Mouse (Mus musculus) hindbrain, postnatal 0 days (tissue): ENCODE results near the gene Stk39. TPM values are rescaled to one million over a fixed set of nuclear protein-coding genes. Genes with fewer than 3 reads are reported as not detected.

Experiments
- ATAC-seq: fragments of 200-750 bp; cut with Nextera tagmentation; 2 replicates; pipeline ENCODE4 v1.8.0; 2017; ENCODE audit warnings: mild to moderate bottlenecking, moderate TSS enrichment, moderate library complexity
- DNase-seq: peaks from one replicate; pipeline ENCODE4 v3.0.0-alpha.2; 2015; ENCODE audit warnings: low spot score
- H3K27ac ChIP-seq: fragments of 300-500 bp; sonication (generic); 2 replicates; pipeline ENCODE4 v1.5.1; 2014; ENCODE audit warnings: mild to moderate bottlenecking
- H3K27me3 ChIP-seq: fragments of 300-500 bp; sonication (generic); 2 replicates; pipeline ENCODE4 v1.6.1; 2014; ENCODE audit warnings: low read length, mixed read lengths; ENCODE audit not compliant: insufficient read depth
- H3K36me3 ChIP-seq: fragments of 300-500 bp; sonication (generic); 2 replicates; pipeline ENCODE4 v1.6.1; 2014; ENCODE audit warnings: low read length, mixed read lengths; ENCODE audit not compliant: insufficient read depth
- H3K4me1 ChIP-seq: fragments of 300-500 bp; sonication (generic); 2 replicates; pipeline ENCODE4 v1.6.1; 2014; ENCODE audit warnings: antibody characterized with exemption, low read length, mixed read lengths; ENCODE audit not compliant: insufficient read depth
- H3K4me2 ChIP-seq: fragments of 300-500 bp; sonication (generic); 2 replicates; pipeline ENCODE4 v1.6.1; 2014; ENCODE audit warnings: low read depth, mild to moderate bottlenecking, low read length, moderate library complexity, mixed read lengths
- H3K4me3 ChIP-seq: fragments of 300-500 bp; sonication (generic); 2 replicates; pipeline ENCODE4 v1.5.1; 2014; ENCODE audit warnings: low read length
- H3K9ac ChIP-seq: fragments of 300-500 bp; sonication (generic); replicated peaks from 2 replicates; pipeline ENCODE4 v1.6.1; 2014; ENCODE audit warnings: mild to moderate bottlenecking, low read length, moderate library complexity, mixed read lengths
- H3K9me3 ChIP-seq: fragments of 300-500 bp; sonication (generic); 2 replicates; pipeline ENCODE4 v1.6.1; 2016; ENCODE audit warnings: low read length, mixed read lengths
- CTCF ChIP-seq: IDR thresholded peaks from 2 replicates; pipeline ENCODE4 v1.5.1; 2016; ENCODE audit warnings: antibody characterized with exemption, control low read depth, low read depth
- WGBS: fragments of 180-500 bp; shearing (Covaris S2); extraction: QIAGEN DNeasy Blood & Tissue Kit; methylation state at CpG from one replicate; pipeline ENCODE4 v1.1.7; 2014; 5-methylcytosine and 5-hydroxymethylcytosine counted together
- polyA plus RNA-seq: library from polyadenylated mRNA; unstranded; fragments of >200 nt; fragmentation: Nextera tagmentation; extraction: Ambion mirVana; gene quantifications from 2 replicates; pipeline ENCODE4 v1.2.1, GENCODE M21; 2015
- total RNA-seq: library from RNA; depleted of rRNA; stranded (reverse); fragments of >200 nt; gene quantifications from 2 replicates; pipeline ENCODE4 v1.2.3, GENCODE M21; 2014; rRNA removed

Stk39 gene
- total RNA-seq = 24.2 and 30.8 TPM in 2 replicates
- 38.4 and 40.2 TPM in 2 replicates for polyA plus RNA-seq

DNA sequence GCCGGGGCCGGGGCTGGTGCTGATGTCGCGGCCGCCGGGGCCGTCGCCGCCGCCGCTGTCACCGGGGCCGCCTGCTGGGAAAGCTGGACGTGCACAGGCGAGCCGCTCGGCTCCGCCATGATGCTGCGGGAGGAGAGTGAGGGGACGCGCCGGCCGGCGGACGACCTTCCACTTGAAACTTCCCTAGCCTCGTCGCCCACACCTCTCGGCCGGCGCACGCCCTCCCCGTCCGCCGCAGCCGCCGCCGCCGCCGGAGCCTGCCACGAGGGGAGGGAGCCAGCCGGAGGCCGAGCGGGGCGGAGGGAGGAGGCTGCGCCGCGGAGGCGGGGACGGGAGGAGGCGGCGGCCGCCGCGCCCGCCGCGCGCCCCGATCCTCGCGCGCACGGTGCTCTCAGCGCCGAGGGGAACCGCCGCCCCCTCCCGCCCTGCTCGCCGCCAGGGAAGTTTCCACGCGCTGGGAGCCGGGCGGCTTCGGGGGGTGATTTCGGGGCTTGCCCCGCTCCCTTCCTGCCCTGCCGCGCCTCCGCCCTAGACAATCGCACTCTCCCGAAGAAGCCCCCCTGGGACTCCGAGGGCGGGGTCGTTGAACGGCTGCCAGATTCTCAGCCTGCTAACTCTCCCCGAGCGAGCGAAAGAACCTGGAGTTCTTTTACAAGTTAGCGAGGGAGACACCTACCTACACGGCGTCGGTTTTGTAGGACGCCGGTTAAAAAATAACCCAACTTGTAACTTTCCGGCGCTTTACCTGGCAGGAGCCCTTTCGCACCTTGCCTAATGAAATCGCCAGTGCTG is at the start of gene Stk39:
Stk39 (minus strand) TSS at position 510 of the 792 bp plus-strand sequence.
- peak; percentile 85 for DNase-seq
- Histone ChIP-seq H3K9me3 (no peaks in the 10 kb centered on the region), H3K27me3 (no peaks in the 10 kb centered on the region), H3K36me3 (no peaks in the 10 kb centered on the region), H3K4me2 (peak within 1 kb of the TSS; percentile 95), H3K4me3 (peak within 1 kb of the TSS; percentile 70), H3K9ac (peak within 1 kb of the TSS; percentile 89), H3K27ac (peak within 1 kb of the TSS; percentile 85), H3K4me1 (peaks cover 15% of the 10 kb centered on the region)
- ATAC-seq = peak; percentile 87
- no peak for TF ChIP-seq CTCF
- 1% methylated on average over 48 of the region's 99 CpGs for WGBS

GRCm38 (mm10) chr2:68515409-68515808 is 43.3 kb upstream of the Stk39 start:
- no peaks in the 10 kb centered on the region for H3K36me3 ChIP-seq
- TF ChIP-seq CTCF = no peak
- no peak overlapping the region for H3K4me3 ChIP-seq
- H3K4me2 ChIP-seq = no peak overlapping the region
- no peak overlapping the region for H3K27ac ChIP-seq
- no peak for DNase-seq
- no peaks in the 10 kb centered on the region for H3K4me1 ChIP-seq
- H3K9ac ChIP-seq = no peak overlapping the region
- no peak for ATAC-seq
- H3K27me3 ChIP-seq = no peaks in the 10 kb centered on the region
- H3K9me3 ChIP-seq = no peaks in the 10 kb centered on the region
- 68% methylated on average over 2 of the region's 2 CpGs for WGBS

GRCm38 (mm10) chr2:68503202-68503601 is 31.1 kb upstream of the Stk39 start:
- ATAC-seq = no peak
- no peaks in the 10 kb centered on the region for H3K4me1 ChIP-seq
- no peak overlapping the region for H3K27ac ChIP-seq
- no peak overlapping the region for H3K4me2 ChIP-seq
- 43% methylated on average over 2 of the region's 2 CpGs for WGBS
- no peaks in the 10 kb centered on the region for H3K9me3 ChIP-seq
- no peaks in the 10 kb centered on the region for H3K36me3 ChIP-seq
- H3K4me3 ChIP-seq = no peak overlapping the region
- no peak overlapping the region for H3K9ac ChIP-seq
- DNase-seq = no peak
- no peak for TF ChIP-seq CTCF
- no peaks in the 10 kb centered on the region for H3K27me3 ChIP-seq

DNA sequence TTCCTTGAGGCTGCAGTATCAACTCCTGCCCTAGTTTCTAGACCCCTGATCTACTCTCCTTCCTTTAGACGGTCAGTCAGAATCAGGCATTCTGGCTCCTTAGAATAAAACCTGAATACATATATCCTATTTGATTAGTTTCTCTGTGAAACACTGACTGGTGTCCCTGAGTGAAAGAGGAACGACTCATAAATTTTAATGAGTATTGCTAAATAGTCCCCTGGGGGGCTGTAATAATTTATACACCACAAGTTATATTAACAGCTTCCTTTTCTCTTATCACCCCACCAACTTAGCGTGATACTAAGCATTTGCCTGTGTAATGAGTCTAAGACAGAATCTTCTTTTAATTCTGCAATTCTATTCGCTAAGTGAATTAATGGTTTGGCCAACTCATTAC is 30.7 kb upstream of the Stk39 start:
- no peak for TF ChIP-seq CTCF

GRCm38 (mm10) chr2:68502236-68502635 is 30.2 kb upstream of the Stk39 start:
- ATAC-seq (no peak), DNase-seq (no peak)
- Histone ChIP-seq H3K27ac (no peak overlapping the region), H3K36me3 (no peaks in the 10 kb centered on the region), H3K4me1 (no peaks in the 10 kb centered on the region), H3K9ac (no peak overlapping the region), H3K4me2 (no peak overlapping the region), H3K4me3 (no peak overlapping the region), H3K9me3 (no peaks in the 10 kb centered on the region), H3K27me3 (no peaks in the 10 kb centered on the region)
- 20% methylated on average over 2 of the region's 2 CpGs for WGBS
- no peak for TF ChIP-seq CTCF

More for the DNA sequence above, 30.7 kb upstream of the Stk39 start:
- no peaks in the 10 kb centered on the region for H3K36me3 ChIP-seq
- H3K4me2 ChIP-seq = no peak overlapping the region
- no peaks in the 10 kb centered on the region for H3K9me3 ChIP-seq
- ATAC-seq = no peak
- no peak overlapping the region for H3K9ac ChIP-seq
- WGBS = 34% methylated on average over 4 of the region's 4 CpGs
- no peak for DNase-seq
- H3K4me3 ChIP-seq = no peak overlapping the region
- no peaks in the 10 kb centered on the region for H3K27me3 ChIP-seq
- no peak overlapping the region for H3K27ac ChIP-seq
- no peaks in the 10 kb centered on the region for H3K4me1 ChIP-seq

GRCm38 (mm10) chr2:68486275-68486674 is 14.2 kb upstream of the Stk39 start:
- DNase-seq (no peak), ATAC-seq (no peak)
- H3K27ac ChIP-seq = no peak overlapping the region
- no peak overlapping the region for H3K4me3 ChIP-seq
- H3K4me2 ChIP-seq = no peak overlapping the region
- no peaks in the 10 kb centered on the region for H3K36me3 ChIP-seq
- H3K9me3 ChIP-seq = no peaks in the 10 kb centered on the region
- no peaks in the 10 kb centered on the region for H3K4me1 ChIP-seq
- 69% methylated on average over 4 of the region's 4 CpGs for WGBS
- H3K27me3 ChIP-seq = no peaks in the 10 kb centered on the region
- H3K9ac ChIP-seq = no peak overlapping the region
- TF ChIP-seq CTCF = no peak

DNA sequence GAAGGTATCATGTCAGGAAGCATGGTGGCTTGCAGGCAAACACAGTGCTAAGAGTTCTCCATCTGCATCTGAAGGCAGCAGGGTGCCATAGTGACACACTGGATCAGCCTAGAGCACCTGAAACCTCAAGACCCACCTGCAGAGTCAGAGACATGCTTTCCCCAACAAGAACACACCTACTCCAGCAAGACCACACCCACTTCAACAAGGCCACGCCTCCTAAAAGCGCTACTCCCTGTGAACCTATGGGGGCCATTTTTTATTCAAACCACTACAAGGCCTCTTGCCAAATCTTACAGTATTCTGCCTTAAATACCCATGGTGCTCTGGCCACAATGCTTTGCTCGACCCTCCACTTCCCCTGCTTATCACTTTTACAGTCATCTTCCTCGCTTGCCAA is 13.1 kb upstream of the Stk39 start:
- Histone ChIP-seq H3K27ac (no peak overlapping the region), H3K27me3 (no peaks in the 10 kb centered on the region), H3K9me3 (no peaks in the 10 kb centered on the region), H3K4me1 (no peaks in the 10 kb centered on the region), H3K9ac (no peak overlapping the region), H3K4me2 (no peak overlapping the region), H3K36me3 (no peaks in the 10 kb centered on the region), H3K4me3 (no peak overlapping the region)
- no peak for TF ChIP-seq CTCF
- 61% methylated on average over 4 of the region's 4 CpGs for WGBS
- DNase-seq (no peak), ATAC-seq (no peak)
